In the genomic region with DNA sequence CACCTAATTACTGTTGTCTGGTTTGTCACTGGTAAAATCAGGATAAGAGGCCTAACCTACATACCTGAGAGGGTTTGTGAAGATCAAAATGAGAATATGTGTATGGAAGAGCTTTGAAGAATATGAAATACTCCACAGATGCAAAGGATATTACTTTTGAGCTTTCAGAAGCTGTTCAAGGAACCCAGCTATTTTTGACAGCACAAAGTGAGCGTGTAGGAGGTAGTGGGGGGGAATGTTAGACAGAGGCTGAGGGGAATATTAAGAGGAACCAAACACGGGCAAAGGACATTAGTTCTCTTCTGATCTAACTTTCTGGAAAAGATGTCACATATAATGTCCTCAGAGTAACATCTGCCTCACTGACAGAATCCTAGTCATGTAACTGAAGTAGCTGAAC, we compare ENCODE assay signal across 23 mouse cellular contexts.
DNase-seq lines count a peak whose midpoint lies in the region; ATAC-seq and TF ChIP-seq lines count a peak whose summit lies in the region.
"Had no signal": no experiment of that assay in that cellular context is flagged by ENCODE, and none has a peak within 500 bp of the region (broad histone marks: within the 10 kb centered on the region; RNA-seq: fewer than 3 reads in every experiment).

No protein-coding gene starts in this region.

- H3K4me3 ChIP-seq in layer of hippocampus, adult 2 months: no peak overlapping the region
- H3K4me3 ChIP-seq in cortical plate, adult 2 months (ENCODE audit: insufficient read depth, low read length): no peak overlapping the region
- no peak overlapping the region for H3K4me3 ChIP-seq in midbrain, embryonic 16.5 days (ENCODE audit: low read depth, low read length)

- no peak for TF ChIP-seq CTCF in layer of hippocampus, adult 2 months (conservative IDR thresholded peaks at IDR 0.05)
- TF ChIP-seq CTCF in cortical plate, adult 2 months (IDR thresholded peaks at IDR 0.05; ENCODE audit: extremely low read depth, insufficient read depth, low read length): no peak

- peak; percentile 54 for ATAC-seq in frontal cortex, adult (ENCODE audit: low TSS enrichment)
- ATAC-seq in midbrain, embryonic 16.5 days: no peak
- ATAC-seq: activated CD4-positive, CD25-positive, alpha-beta regulatory T cell, adult 4 months; CD4-positive, CD25-positive, alpha-beta regulatory T cell, adult 4 months; Patski had no signal

- peaks cover 16% of the 10 kb centered on the region for H3K4me1 ChIP-seq in cortical plate, adult 2 months (ENCODE audit: control insufficient read depth, insufficient read depth, low read length)
- H3K4me1 ChIP-seq in midbrain, embryonic 16.5 days (ENCODE audit: control insufficient read depth, insufficient read depth, low read length): peaks cover 5% of the 10 kb centered on the region

- no peak for DNase-seq in frontal cortex, postnatal 25 days (ENCODE audit: low spot score in 2 of 2)
- no peak for DNase-seq in layer of hippocampus, adult 2 months (ENCODE audit: low spot score in 2 of 2)
- no peak for DNase-seq in layer of hippocampus, adult 9-10 months (ENCODE audit: low spot score)
- peak; percentile 55 for DNase-seq in brain, adult 2 months (ENCODE audit: low read depth, low spot score)
- DNase-seq in kidney, adult 18-20 months: no peak
- DNase-seq: adrenal gland, adult 2 months; adrenal gland, adult 8-10 months; adrenal gland, postnatal 10 days; adrenal gland, postnatal 14 days; adrenal gland, postnatal 25 days; adrenal gland, postnatal 36 days; B cell, adult 2 months; cerebellum, adult 11 months; cerebellum, adult 11-12 months; cerebellum, adult 18-20 months had no signal

- 78% methylated on average over 2 of the region's 2 CpGs for WGBS in midbrain, embryonic 16.5 days

- no peak overlapping the region for H3K9ac ChIP-seq in midbrain, embryonic 16.5 days (ENCODE audit: low read depth, low read length)

- H3K27ac ChIP-seq in layer of hippocampus, adult 2 months: 0 out of 2 replicates have a peak overlapping the region, but pooled peaks have one; percentile 7
- H3K27ac ChIP-seq in cortical plate, adult 2 months (ENCODE audit: insufficient read depth, low read length): 0 out of 2 replicates have a peak overlapping the region, but pooled peaks have one; percentile 1
- H3K27ac ChIP-seq in midbrain, embryonic 16.5 days (ENCODE audit: low read length): no peak overlapping the region

- no peak for TF ChIP-seq POLR2A in cortical plate, adult 2 months (IDR thresholded peaks at IDR 0.05; ENCODE audit: extremely low read depth, insufficient read depth, low read length)

- H3K36me3 ChIP-seq in midbrain, embryonic 16.5 days (ENCODE audit: control insufficient read depth, insufficient read depth, low read length): peaks cover 8% of the 10 kb centered on the region; the same call in 1 of the 2 replicates
- H3K36me3 ChIP-seq: G1E had no signal

- H3K4me2 ChIP-seq in midbrain, embryonic 16.5 days (ENCODE audit: low read length): no peak overlapping the region

- no peaks in the 10 kb centered on the region for H3K9me3 ChIP-seq in midbrain, embryonic 16.5 days (replicated peaks; ENCODE audit: control insufficient read depth, low read length, poor library complexity, severe bottlenecking)

- H3K27me3 ChIP-seq in midbrain, embryonic 16.5 days (ENCODE audit: control insufficient read depth, insufficient read depth, low read depth, low read length): no peaks in the 10 kb centered on the region
- H3K27me3 ChIP-seq: CH12.LX, Patski had no signal
